In the genomic region with DNA sequence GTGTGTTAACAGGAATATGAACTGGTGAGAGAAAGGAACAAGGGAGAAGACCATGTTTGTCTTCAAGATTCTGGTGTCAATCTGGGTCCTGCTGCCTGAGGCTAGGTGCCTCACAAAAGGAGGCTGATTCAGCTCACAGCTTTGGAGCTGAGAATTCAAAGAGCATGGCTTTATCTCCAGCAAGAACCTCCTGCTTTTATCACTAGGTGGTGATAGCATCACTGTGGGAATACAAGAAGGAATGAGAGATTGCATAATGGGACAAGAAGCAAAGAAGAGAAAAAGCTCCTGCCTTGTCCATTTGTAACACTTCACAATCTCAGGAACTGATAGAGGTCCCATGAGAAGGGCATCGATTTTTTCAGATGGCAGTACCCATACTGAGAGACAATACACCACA, we compare ENCODE assay signal across 13 mouse cellular contexts.
"Had no signal": no experiment of that assay in that cellular context is flagged by ENCODE, and none has a peak within 500 bp of the region (broad histone marks: within the 10 kb centered on the region; RNA-seq: fewer than 3 reads in every experiment).

No protein-coding gene starts in this region.

- H3K9ac ChIP-seq: limb, embryonic 13.5 days; liver, embryonic 14.5 days; neural tube, embryonic 12.5 days had no signal

- H3K4me1 ChIP-seq: limb, embryonic 13.5 days; neural tube, embryonic 12.5 days had no signal

- H3K9me3 ChIP-seq: limb, embryonic 13.5 days; neural tube, embryonic 12.5 days had no signal

- H3K27ac ChIP-seq: limb, embryonic 13.5 days; liver, embryonic 14.5 days; neural tube, embryonic 12.5 days had no signal

- H3K4me2 ChIP-seq: limb, embryonic 13.5 days; neural tube, embryonic 12.5 days had no signal

- H3K27me3 ChIP-seq: limb, embryonic 13.5 days; neural tube, embryonic 12.5 days had no signal

- H3K4me3 ChIP-seq: limb, embryonic 13.5 days; neural tube, embryonic 12.5 days had no signal

- H3K36me3 ChIP-seq: limb, embryonic 13.5 days; neural tube, embryonic 12.5 days had no signal

- DNase-seq: kidney, adult 18-20 months; kidney, postnatal 10 days; layer of hippocampus, postnatal 36 days; left cerebral cortex, postnatal 4 days; lung, adult 18-20 months; midbrain, embryonic 14.5 days; retina, postnatal 1 day; right cerebral cortex, postnatal 4 days; spleen, adult 18-20 months; thymus, postnatal 36 days had no signal
